9 mouse cellular contexts compared by ENCODE assay signal in genomic region chr6:120970939-120971796, GRCm38 (mm10). TPM values are rescaled to one million over a fixed set of nuclear protein-coding genes. Genes with fewer than 3 reads are reported as not detected.
DNase-seq lines count a peak whose midpoint lies in the region; ATAC-seq lines count a peak whose summit lies in the region.
"Had no signal": no experiment of that assay in that cellular context is flagged by ENCODE, and none has a peak within 500 bp of the region (broad histone marks: within the 10 kb centered on the region; RNA-seq: fewer than 3 reads in every experiment).

No protein-coding gene starts in this region.

- peaks cover 15% of the 10 kb centered on the region for H3K36me3 ChIP-seq in limb, embryonic 12.5 days
- peaks cover 22% of the 10 kb centered on the region for H3K36me3 ChIP-seq in limb, embryonic 10.5 days
- peaks cover 16% of the 10 kb centered on the region for H3K36me3 ChIP-seq in embryonic facial prominence, embryonic 14.5 days (ENCODE audit: control insufficient read depth, insufficient read depth, low read length)
- peaks cover 23% of the 10 kb centered on the region for H3K36me3 ChIP-seq in forebrain, embryonic 15.5 days
- peaks cover 47% of the 10 kb centered on the region for H3K36me3 ChIP-seq in midbrain, embryonic 13.5 days

- H3K4me1 ChIP-seq in limb, embryonic 12.5 days (replicated peaks): no peaks in the 10 kb centered on the region; the same call in 1 of the 2 replicates
- H3K4me1 ChIP-seq in limb, embryonic 10.5 days: no peaks in the 10 kb centered on the region
- H3K4me1 ChIP-seq in embryonic facial prominence, embryonic 14.5 days (ENCODE audit: control insufficient read depth, insufficient read depth, low read length): no peaks in the 10 kb centered on the region
- no peaks in the 10 kb centered on the region for H3K4me1 ChIP-seq in forebrain, embryonic 15.5 days
- H3K4me1 ChIP-seq in midbrain, embryonic 13.5 days (replicated peaks): no peaks in the 10 kb centered on the region

- WGBS in limb, embryonic 12.5 days: 66% methylated on average over 8 of the region's 8 CpGs
- WGBS in limb, embryonic 10.5 days: 71% methylated on average over 8 of the region's 8 CpGs
- WGBS in embryonic facial prominence, embryonic 14.5 days: 74% methylated on average over 8 of the region's 8 CpGs
- 72% methylated on average over 8 of the region's 8 CpGs for WGBS in forebrain, embryonic 15.5 days
- WGBS in midbrain, embryonic 13.5 days: 71% methylated on average over 8 of the region's 8 CpGs

- H3K4me2 ChIP-seq in limb, embryonic 12.5 days: no peak overlapping the region
- no peak overlapping the region for H3K4me2 ChIP-seq in embryonic facial prominence, embryonic 14.5 days (ENCODE audit: low read depth, low read length)
- no peak overlapping the region for H3K4me2 ChIP-seq in forebrain, embryonic 15.5 days (replicated peaks)
- no peak overlapping the region for H3K4me2 ChIP-seq in midbrain, embryonic 13.5 days (replicated peaks)

- peak; percentile 33; the same call in 1 of the 2 replicates for ATAC-seq in limb, embryonic 12.5 days (ENCODE audit: insufficient number of reproducible peaks, insufficient read depth, low FRiP score, low TSS enrichment, low read depth)
- ATAC-seq in embryonic facial prominence, embryonic 14.5 days (ENCODE audit: low read depth): 0 out of 2 replicates have a peak, but pooled peaks have one; percentile 26
- ATAC-seq in forebrain, embryonic 15.5 days (replicated peaks): peak; percentile 59
- peak; percentile 67 for ATAC-seq in midbrain, embryonic 13.5 days

- H3K4me3 ChIP-seq in limb, embryonic 12.5 days (replicated peaks): no peak overlapping the region
- no peak overlapping the region for H3K4me3 ChIP-seq in limb, embryonic 10.5 days
- no peak overlapping the region for H3K4me3 ChIP-seq in embryonic facial prominence, embryonic 14.5 days (ENCODE audit: low read depth, low read length)
- H3K4me3 ChIP-seq in forebrain, embryonic 15.5 days: no peak overlapping the region
- H3K4me3 ChIP-seq in midbrain, embryonic 13.5 days (replicated peaks): no peak overlapping the region
- H3K4me3 ChIP-seq: erythroblast, embryonic 14.5 days had no signal

- no peaks in the 10 kb centered on the region for H3K9me3 ChIP-seq in limb, embryonic 12.5 days
- H3K9me3 ChIP-seq in limb, embryonic 10.5 days (replicated peaks): no peaks in the 10 kb centered on the region
- H3K9me3 ChIP-seq in embryonic facial prominence, embryonic 14.5 days (ENCODE audit: control insufficient read depth, low read length): no peaks in the 10 kb centered on the region
- H3K9me3 ChIP-seq in forebrain, embryonic 15.5 days: no peaks in the 10 kb centered on the region
- H3K9me3 ChIP-seq in midbrain, embryonic 13.5 days: no peaks in the 10 kb centered on the region

- intact Hi-C loops in left cerebral cortex, postnatal 14 days (cut with DNase I): loop anchor here (2.0 kb wide), 2 partner anchors 160 to 208 kb away; partner anchors contain the start of gene Mical3
- intact Hi-C loops in gastrocnemius, postnatal 14 days (cut with DNase I; ENCODE audit: low total_unique reads): loop anchor here (5.0 kb wide), 1 partner anchor 161 kb away; the partner anchor contains the start of gene Mical3

- no peaks in the 10 kb centered on the region for H3K27me3 ChIP-seq in limb, embryonic 12.5 days
- H3K27me3 ChIP-seq in limb, embryonic 10.5 days (ENCODE audit: low read depth, poor library complexity, severe bottlenecking): no peaks in the 10 kb centered on the region
- no peaks in the 10 kb centered on the region for H3K27me3 ChIP-seq in embryonic facial prominence, embryonic 14.5 days (replicated peaks; ENCODE audit: control insufficient read depth, insufficient read depth, low read length)
- no peaks in the 10 kb centered on the region for H3K27me3 ChIP-seq in forebrain, embryonic 15.5 days
- no peaks in the 10 kb centered on the region for H3K27me3 ChIP-seq in midbrain, embryonic 13.5 days

- no peak overlapping the region for H3K9ac ChIP-seq in limb, embryonic 12.5 days (replicated peaks)
- H3K9ac ChIP-seq in embryonic facial prominence, embryonic 14.5 days (ENCODE audit: low read depth, low read length): no peak overlapping the region
- H3K9ac ChIP-seq in forebrain, embryonic 15.5 days (replicated peaks): no peak overlapping the region
- H3K9ac ChIP-seq in midbrain, embryonic 13.5 days (replicated peaks): no peak overlapping the region

- no peak overlapping the region for H3K27ac ChIP-seq in limb, embryonic 12.5 days
- no peak overlapping the region for H3K27ac ChIP-seq in limb, embryonic 10.5 days
- H3K27ac ChIP-seq in embryonic facial prominence, embryonic 14.5 days (replicated peaks; ENCODE audit: low read depth, low read length): no peak overlapping the region
- no peak overlapping the region for H3K27ac ChIP-seq in forebrain, embryonic 15.5 days (replicated peaks)
- no peak overlapping the region for H3K27ac ChIP-seq in midbrain, embryonic 13.5 days

- no peak for DNase-seq in limb, embryonic 10.5 days (ENCODE audit: low spot score)
- DNase-seq in embryonic facial prominence, embryonic 14.5 days (ENCODE audit: low spot score): no peak
- DNase-seq in frontal cortex, postnatal 25 days (ENCODE audit: low spot score in 2 of 2): no peak
- DNase-seq in left cerebral cortex, postnatal 14 days (ENCODE audit: low spot score in 2 of 2): no peak
- no peak for DNase-seq in gastrocnemius, postnatal 14 days

RNA-seq across cellular contexts. Expression of gene Bid, which starts 54.5 kb away (rescaled TPM):
- 16.7 and 17.4 TPM in 2 replicates for polyA plus RNA-seq in limb, embryonic 12.5 days (2016; fragmentation: Nextera tagmentation; extraction: Ambion mirVana)
- polyA plus RNA-seq in limb, embryonic 10.5 days (2016; fragmentation: Nextera tagmentation; extraction: Ambion mirVana): 13.2 and 14.8 TPM in 2 replicates
- 13.4 and 18.2 TPM in 2 replicates for polyA plus RNA-seq in embryonic facial prominence, embryonic 14.5 days (2014; fragmentation: Nextera tagmentation; extraction: Ambion mirVana)
- 24.3 TPM in 2 replicates for polyA plus RNA-seq in forebrain, embryonic 15.5 days (2015; fragmentation: Nextera tagmentation; extraction: Ambion mirVana)
- polyA plus RNA-seq in midbrain, embryonic 13.5 days (2015; fragmentation: Nextera tagmentation; extraction: Ambion mirVana): 27.2 and 28.1 TPM in 2 replicates
- 10 to 100 TPM; 10.7 to 12.7 TPM for total RNA-seq in left cerebral cortex, postnatal 14 days (2021)
- total RNA-seq in gastrocnemius, postnatal 14 days (2021): 1 to 10 TPM; 1.8 to 2.3 TPM
